Mouse (Mus musculus): ENCODE data around the gene Dcxr. TPM values are rescaled to one million over a fixed set of nuclear protein-coding genes. Genes with fewer than 3 reads are reported as not detected.
A peak's percentile ranks its signal among the peaks of the same experiment; 100 is the strongest.
"Not testable (repeated sequence)": the region's sequence is repeated elsewhere in the genome, so short reads cannot be mapped to it uniquely, and the experiment has no call there.

Gene Dcxr
- total and polyA plus RNA-seq, 3 experiments: 12.2 to 14.1 TPM; not detected in 1

GRCm38 (mm10) chr11:120772749-120773148, 45.7 kb upstream of the Dcxr start:
- no peak overlapping the region for H3K9ac ChIP-seq (ENCODE audit: control insufficient read depth, low read depth, low read length, poor library complexity, severe bottlenecking)
- H3K9me3 ChIP-seq (replicated peaks; ENCODE audit: insufficient read depth, low read length): no peaks in the 10 kb centered on the region
- no peak overlapping the region for H3K27ac ChIP-seq (ENCODE audit: control insufficient read depth, low read depth, low read length)

GRCm38 (mm10) chr11:120768206-120768605, 41.1 kb upstream of the Dcxr start:
- no peak overlapping the region for H3K4me3 ChIP-seq (ENCODE audit: control insufficient read depth in 1 of 2, insufficient read depth in 1 of 2, low read depth in 2 of 2, low read length in 2 of 2)
- DNase-seq (ENCODE audit: low read depth, low spot score): no peak
- H3K9me3 ChIP-seq (replicated peaks; ENCODE audit: insufficient read depth, low read length): no peaks in the 10 kb centered on the region
- no peak for TF ChIP-seq GATA1 (IDR thresholded peaks at IDR 0.05; ENCODE audit: low read depth, low read length)
- TF ChIP-seq MAX (IDR thresholded peaks at IDR 0.05; ENCODE audit: low read length): no peak
- TF ChIP-seq MYC (IDR thresholded peaks at IDR 0.05; ENCODE audit: low read depth, low read length): no peak
- no peak for TF ChIP-seq NRF1 (IDR thresholded peaks at IDR 0.05; ENCODE audit: insufficient read depth, low read depth, low read length, poor library complexity, severe bottlenecking)
- TF ChIP-seq ZKSCAN1 (IDR thresholded peaks at IDR 0.05; ENCODE audit: low read depth, low read length): no peak
- no peak for TF ChIP-seq USF2 (IDR thresholded peaks at IDR 0.05; ENCODE audit: borderline replicate concordance in 1 of 2, insufficient read depth in 1 of 2, low read depth in 1 of 2, low read length in 2 of 2)
- TF ChIP-seq GABPA (IDR thresholded peaks at IDR 0.05; ENCODE audit: low read depth, low read length): no peak
- no peak for TF ChIP-seq POLR2AphosphoS5 (IDR thresholded peaks at IDR 0.05; ENCODE audit: borderline replicate concordance, low read depth, low read length)
- TF ChIP-seq HCFC1 (IDR thresholded peaks at IDR 0.05; ENCODE audit: low read depth, low read length): no peak
- TF ChIP-seq ZNF384 (IDR thresholded peaks at IDR 0.05; ENCODE audit: low read depth, low read length): no peak
- no peak for TF ChIP-seq CHD2 (IDR thresholded peaks at IDR 0.05; ENCODE audit: low read length)
- no peak overlapping the region for H3K27ac ChIP-seq (ENCODE audit: control insufficient read depth, low read depth, low read length)
- H3K4me1 ChIP-seq (ENCODE audit: control insufficient read depth in 1 of 2, insufficient read depth in 2 of 2, low read length in 2 of 2): no peaks in the 10 kb centered on the region
- no peak overlapping the region for H3K9ac ChIP-seq (ENCODE audit: control insufficient read depth, low read depth, low read length, poor library complexity, severe bottlenecking)
- no peaks in the 10 kb centered on the region for H3K36me3 ChIP-seq (ENCODE audit: control insufficient read depth in 1 of 2, insufficient read depth in 2 of 2, low read length in 2 of 2)
- H3K79me2 ChIP-seq (ENCODE audit: control insufficient read depth, insufficient read depth, low read length, poor library complexity): no peaks in the 10 kb centered on the region
- no peaks in the 10 kb centered on the region for H3K27me3 ChIP-seq (ENCODE audit: control insufficient read depth in 1 of 2, insufficient read depth in 2 of 2, low read length in 2 of 2)

More at GRCm38 (mm10) chr11:120772749-120773148, 45.7 kb upstream of the Dcxr start:
- DNase-seq (ENCODE audit: low read depth, low spot score): no peak
- Histone ChIP-seq H3K27me3 (ENCODE audit: control insufficient read depth in 1 of 2, insufficient read depth in 2 of 2, low read length in 2 of 2) (no peaks in the 10 kb centered on the region), H3K36me3 (ENCODE audit: control insufficient read depth in 1 of 2, insufficient read depth in 2 of 2, low read length in 2 of 2) (peaks cover 0 to 3% of the 10 kb centered on the region in 2 experiments; a peak in 1 of 4 replicates), H3K4me1 (ENCODE audit: control insufficient read depth in 1 of 2, insufficient read depth in 2 of 2, low read length in 2 of 2) (peaks cover 0 to 5% of the 10 kb centered on the region in 2 experiments; a peak in 1 of 4 replicates), H3K79me2 (ENCODE audit: control insufficient read depth, insufficient read depth, low read length, poor library complexity) (no peaks in the 10 kb centered on the region), H3K4me3 (ENCODE audit: control insufficient read depth in 1 of 2, insufficient read depth in 1 of 2, low read depth in 2 of 2, low read length in 2 of 2) (no peak overlapping the region)
- TF ChIP-seq USF2 (IDR thresholded peaks at IDR 0.05; ENCODE audit: borderline replicate concordance in 1 of 2, insufficient read depth in 1 of 2, low read depth in 1 of 2, low read length in 2 of 2) (no peak), MAFK (IDR thresholded peaks at IDR 0.05; ENCODE audit: borderline replicate concordance, low read depth, low read length) (no peak), ETS1 (IDR thresholded peaks at IDR 0.05; ENCODE audit: low read depth, low read length) (peak; percentile 69)

GRCm38 (mm10) chr11:120767023-120767422, 39.9 kb upstream of the Dcxr start:
- H3K4me1 ChIP-seq (ENCODE audit: control insufficient read depth in 1 of 2, insufficient read depth in 2 of 2, low read length in 2 of 2); H3K4me3 ChIP-seq (ENCODE audit: control insufficient read depth in 1 of 2, insufficient read depth in 1 of 2, low read depth in 2 of 2, low read length in 2 of 2); H3K27me3 ChIP-seq (ENCODE audit: control insufficient read depth in 1 of 2, insufficient read depth in 2 of 2, low read length in 2 of 2); H3K79me2 ChIP-seq (ENCODE audit: control insufficient read depth, insufficient read depth, low read length, poor library complexity); DNase-seq (ENCODE audit: low read depth, low spot score); H3K9me3 ChIP-seq (replicated peaks; ENCODE audit: insufficient read depth, low read length); H3K36me3 ChIP-seq (ENCODE audit: control insufficient read depth in 1 of 2, insufficient read depth in 2 of 2, low read length in 2 of 2); H3K9ac ChIP-seq (ENCODE audit: control insufficient read depth, low read depth, low read length, poor library complexity, severe bottlenecking); H3K27ac ChIP-seq (ENCODE audit: control insufficient read depth, low read depth, low read length): not testable (repeated sequence)

- not testable (repeated sequence) for H3K4me3 ChIP-seq (ENCODE audit: control insufficient read depth in 1 of 2, insufficient read depth in 1 of 2, low read depth in 2 of 2, low read length in 2 of 2)
Observed at GRCm38 (mm10) chr11:120763121-120763999, 36.3 kb upstream of the Dcxr start.

GRCm38 (mm10) chr11:120762672-120763041, 35.6 kb upstream of the Dcxr start, which contains the start of gene Hmga1b:
Gene Hmga1b, plus strand, starts transcription at chr11:120762794.
- H3K36me3 ChIP-seq (ENCODE audit: control insufficient read depth in 1 of 2, insufficient read depth in 2 of 2, low read length in 2 of 2); H3K4me3 ChIP-seq (ENCODE audit: control insufficient read depth in 1 of 2, insufficient read depth in 1 of 2, low read depth in 2 of 2, low read length in 2 of 2); H3K27me3 ChIP-seq (ENCODE audit: control insufficient read depth in 1 of 2, insufficient read depth in 2 of 2, low read length in 2 of 2); H3K27ac ChIP-seq (ENCODE audit: control insufficient read depth, low read depth, low read length); H3K9me3 ChIP-seq (replicated peaks; ENCODE audit: insufficient read depth, low read length); H3K4me1 ChIP-seq (ENCODE audit: control insufficient read depth in 1 of 2, insufficient read depth in 2 of 2, low read length in 2 of 2); DNase-seq (ENCODE audit: low read depth, low spot score); H3K79me2 ChIP-seq (ENCODE audit: control insufficient read depth, insufficient read depth, low read length, poor library complexity); H3K9ac ChIP-seq (ENCODE audit: control insufficient read depth, low read depth, low read length, poor library complexity, severe bottlenecking): not testable (repeated sequence)

More at GRCm38 (mm10) chr11:120763121-120763999, 36.3 kb upstream of the Dcxr start:
- H3K36me3 ChIP-seq (ENCODE audit: control insufficient read depth in 1 of 2, insufficient read depth in 2 of 2, low read length in 2 of 2); H3K9ac ChIP-seq (ENCODE audit: control insufficient read depth, low read depth, low read length, poor library complexity, severe bottlenecking); H3K4me1 ChIP-seq (ENCODE audit: control insufficient read depth in 1 of 2, insufficient read depth in 2 of 2, low read length in 2 of 2); H3K79me2 ChIP-seq (ENCODE audit: control insufficient read depth, insufficient read depth, low read length, poor library complexity); H3K27ac ChIP-seq (ENCODE audit: control insufficient read depth, low read depth, low read length); H3K27me3 ChIP-seq (ENCODE audit: control insufficient read depth in 1 of 2, insufficient read depth in 2 of 2, low read length in 2 of 2); DNase-seq (ENCODE audit: low read depth, low spot score); H3K9me3 ChIP-seq (replicated peaks; ENCODE audit: insufficient read depth, low read length): not testable (repeated sequence)

Measured in MEL (cell line).